Mouse (Mus musculus) kidney, adult 2 months (tissue): ENCODE data around the gene Cnpy1.

Experiments
- CTCF ChIP-seq: fragments of 200-500 bp; conservative IDR thresholded peaks from 2 replicates; pipeline ENCODE4 v1.5.1; 2011; ENCODE audit warnings: low read depth, mild to moderate bottlenecking, control low read depth, low read length, moderate library complexity, mixed read lengths; ENCODE audit not compliant: insufficient read depth, insufficient read length
- POLR2A ChIP-seq: fragments of 200-500 bp; IDR thresholded peaks from one replicate; pipeline ENCODE4 v1.6.1; 2011; ENCODE audit warnings: low read depth, low read length, control low read depth

DNA sequence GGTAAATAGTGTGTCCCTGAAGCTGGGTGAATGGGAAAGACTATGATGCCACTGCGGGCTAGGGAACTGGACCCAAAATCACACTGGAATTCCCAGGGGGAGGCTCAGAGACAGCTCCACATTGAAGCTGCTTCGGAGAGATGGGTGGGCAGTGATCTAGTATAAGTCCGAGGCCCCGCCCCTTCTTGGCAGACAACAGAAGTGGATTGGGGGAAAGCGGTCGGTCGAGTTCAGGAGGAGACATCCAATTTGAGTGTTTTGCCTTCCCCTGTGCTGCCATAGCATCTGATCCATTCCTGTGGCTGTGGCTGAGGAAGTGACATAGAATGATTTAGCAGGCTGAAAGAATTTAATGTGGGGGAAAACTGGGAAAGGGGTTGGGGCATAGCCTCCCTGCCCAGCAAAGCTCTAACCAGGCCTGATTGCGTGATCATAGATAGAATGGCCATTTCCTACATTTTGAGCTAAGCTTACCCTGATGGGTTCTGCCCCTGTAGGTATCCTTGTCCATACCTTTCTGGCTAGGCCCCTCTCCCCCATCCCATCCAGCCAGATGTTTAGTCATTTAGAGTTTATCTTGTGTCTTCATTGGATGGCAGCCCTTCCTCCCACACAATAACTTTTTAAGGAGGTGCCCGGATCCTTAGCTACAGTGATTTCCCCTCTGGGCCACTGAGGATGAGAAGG, 88.4 kb downstream of the Cnpy1 start:
- TF ChIP-seq CTCF (no peak), POLR2A (no peak)
